Mouse (Mus musculus): ENCODE results near the gene Rnase13.

GRCm38 (mm10) chr14:51922571-51922865 is at the start of gene Rnase13:
- TF ChIP-seq FOSL1 (IDR thresholded peaks at IDR 0.05; ENCODE audit: insufficient read depth, low read length, poor library complexity, severe bottlenecking) (no peak), MAX (IDR thresholded peaks at IDR 0.05) (no peak), CTCF (IDR thresholded peaks at IDR 0.05; ENCODE audit: control insufficient read depth, insufficient read depth, insufficient read length) (no peak), MYOG (IDR thresholded peaks at IDR 0.05; ENCODE audit: control insufficient read depth, extremely low read depth, insufficient read length) (no peak), USF1 (IDR thresholded peaks at IDR 0.05; ENCODE audit: low read depth) (no peak), MYOD1 (IDR thresholded peaks at IDR 0.05; ENCODE audit: control insufficient read depth, insufficient read length, low read depth) (no peak), CEBPB (IDR thresholded peaks at IDR 0.05; ENCODE audit: low read depth) (no peak)

All from C2C12 (cell line).